Mouse (Mus musculus) midbrain, embryonic 14.5 days (tissue): ENCODE data around the gene Ifi214. TPM values are rescaled to one million over a fixed set of nuclear protein-coding genes. Genes with fewer than 3 reads are reported as not detected.
"Not testable (repeated sequence)": the region's sequence is repeated elsewhere in the genome, so short reads cannot be mapped to it uniquely, and the experiment has no call there.

Experiments used
- ATAC-seq: fragments of 200-750 bp; cut with Nextera tagmentation; 2 replicates; pipeline ENCODE4 v1.8.0; 2017; ENCODE audit warnings: moderate number of reproducible peaks, moderate library complexity; ENCODE audit not compliant: low FRiP score, low TSS enrichment
- DNase-seq: peaks from one replicate; pipeline ENCODE4 v3.0.0-alpha.2; 2015
- H3K27ac ChIP-seq: fragments of 300-500 bp; sonication (generic); replicated peaks from 2 replicates; pipeline ENCODE4 v1.5.1; 2014; ENCODE audit warnings: mild to moderate bottlenecking, low read depth, low read length, moderate library complexity
- H3K27me3 ChIP-seq: fragments of 300-500 bp; sonication (generic); 2 replicates; pipeline ENCODE4 v1.6.1; 2014; ENCODE audit warnings: low read length, control low read depth, mixed read lengths; ENCODE audit not compliant: control insufficient read depth, insufficient read depth
- H3K36me3 ChIP-seq: fragments of 300-500 bp; sonication (generic); 2 replicates; pipeline ENCODE4 v1.6.1; 2014; ENCODE audit warnings: low read length, control low read depth; ENCODE audit not compliant: control insufficient read depth, insufficient read depth
- H3K4me1 ChIP-seq: fragments of 300-500 bp; sonication (generic); 2 replicates; pipeline ENCODE4 v1.6.1; 2014; ENCODE audit warnings: mild to moderate bottlenecking, antibody characterized with exemption, low read length, control low read depth; ENCODE audit not compliant: control insufficient read depth, insufficient read depth
- H3K4me2 ChIP-seq: fragments of 300-500 bp; sonication (generic); 2 replicates; pipeline ENCODE4 v1.6.1; 2014; ENCODE audit warnings: mild to moderate bottlenecking, low read length, moderate library complexity
- H3K4me3 ChIP-seq: fragments of 300-500 bp; sonication (generic); replicated peaks from 2 replicates; pipeline ENCODE4 v1.5.1; 2014; ENCODE audit warnings: low read depth, low read length
- H3K9ac ChIP-seq: fragments of 300-500 bp; sonication (generic); replicated peaks from 2 replicates; pipeline ENCODE4 v1.6.1; 2014; ENCODE audit warnings: mild to moderate bottlenecking, low read length, moderate library complexity
- H3K9me3 ChIP-seq: fragments of 300-500 bp; sonication (generic); 2 replicates; pipeline ENCODE4 v1.6.1; 2016; ENCODE audit warnings: low read length, control low read depth, mixed read lengths; ENCODE audit not compliant: control insufficient read depth
- WGBS: fragments of 180-500 bp; shearing (Covaris S2); extraction: QIAGEN DNeasy Blood & Tissue Kit; methylation state at CpG from one replicate; pipeline ENCODE4 v1.1.7; 2014; 5-methylcytosine and 5-hydroxymethylcytosine counted together
- polyA plus RNA-seq: library from polyadenylated mRNA; unstranded; fragments of >200 nt; fragmentation: Nextera tagmentation; extraction: Ambion mirVana; gene quantifications from 2 replicates; pipeline ENCODE4 v1.2.1, GENCODE M21; 2014

Ifi214 gene
- not detected in 2 replicates for polyA plus RNA-seq

- WGBS, result 94% methylated on average over 3 of the region's 3 CpGs
- H3K36me3 ChIP-seq, H3K4me1 ChIP-seq, DNase-seq, H3K27me3 ChIP-seq, ATAC-seq, H3K9ac ChIP-seq, H3K4me3 ChIP-seq, H3K27ac ChIP-seq, H3K4me2 ChIP-seq, H3K9me3 ChIP-seq: not testable (repeated sequence)
These were observed at the start of gene Ifi214 for GRCm38 (mm10) chr1:173535791-173536190. Ifi214 (minus strand) TSS chr1:173535957.

GRCm38 (mm10) chr1:173579921-173580585 lies 44.3 kb upstream of the Ifi214 start:
- Histone ChIP-seq H3K4me2 (no peak overlapping the region), H3K4me3 (no peak overlapping the region), H3K27me3 (no peaks in the 10 kb centered on the region), H3K36me3 (no peaks in the 10 kb centered on the region), H3K4me1 (no peaks in the 10 kb centered on the region), H3K9ac (no peak overlapping the region), H3K9me3 (peaks cover 12% of the 10 kb centered on the region), H3K27ac (no peak overlapping the region)
- DNase-seq (no peak), ATAC-seq (no peak)
- WGBS, result 94% methylated on average over 26 of the region's 26 CpGs

- no peak overlapping the region for H3K27ac ChIP-seq
- H3K27me3 ChIP-seq, result no peaks in the 10 kb centered on the region
- no peaks in the 10 kb centered on the region for H3K36me3 ChIP-seq
- ATAC-seq, result no peak
- 93% methylated on average over 9 of the region's 9 CpGs for WGBS
- H3K4me3 ChIP-seq, result no peak overlapping the region
- no peaks in the 10 kb centered on the region for H3K4me1 ChIP-seq
- no peak for DNase-seq
- H3K4me2 ChIP-seq, result no peak overlapping the region
- no peak overlapping the region for H3K9ac ChIP-seq
- peaks cover 12% of the 10 kb centered on the region for H3K9me3 ChIP-seq
These were observed 43.3 kb upstream of the Ifi214 start for GRCm38 (mm10) chr1:173579079-173579478.

- ATAC-seq, H3K36me3 ChIP-seq, H3K27me3 ChIP-seq, H3K9me3 ChIP-seq, H3K27ac ChIP-seq, H3K4me1 ChIP-seq, DNase-seq, H3K4me3 ChIP-seq, H3K9ac ChIP-seq, H3K4me2 ChIP-seq: not testable (repeated sequence)
- WGBS, result 74% methylated on average over 5 of the region's 5 CpGs
These were observed 14.8 kb upstream of the Ifi214 start for GRCm38 (mm10) chr1:173550491-173551050.

- H3K4me2 ChIP-seq, H3K4me3 ChIP-seq, H3K9ac ChIP-seq, ATAC-seq, H3K4me1 ChIP-seq, H3K27me3 ChIP-seq, DNase-seq, H3K36me3 ChIP-seq, H3K27ac ChIP-seq, H3K9me3 ChIP-seq: not testable (repeated sequence)
- WGBS, result 90% methylated on average over 3 of the region's 3 CpGs
These were observed 13.0 kb upstream of the Ifi214 start for GRCm38 (mm10) chr1:173548798-173549197.

- H3K4me3 ChIP-seq, result no peak overlapping the region
- no peaks in the 10 kb centered on the region for H3K4me1 ChIP-seq
- no peaks in the 10 kb centered on the region for H3K36me3 ChIP-seq
- no peak overlapping the region for H3K9ac ChIP-seq
- H3K4me2 ChIP-seq, result no peak overlapping the region
- DNase-seq (no peak), ATAC-seq (no peak)
- H3K27me3 ChIP-seq, result no peaks in the 10 kb centered on the region
- H3K27ac ChIP-seq, result no peak overlapping the region
- no peaks in the 10 kb centered on the region for H3K9me3 ChIP-seq
These were observed 14.3 kb downstream of the Ifi214 start for GRCm38 (mm10) chr1:173521452-173521851.

GRCm38 (mm10) chr1:173510595-173510994 lies 25.2 kb downstream of the Ifi214 start:
- H3K4me2 ChIP-seq, H3K9me3 ChIP-seq, H3K4me3 ChIP-seq, H3K36me3 ChIP-seq, H3K27me3 ChIP-seq, H3K4me1 ChIP-seq, DNase-seq, ATAC-seq, H3K27ac ChIP-seq, H3K9ac ChIP-seq: not testable (repeated sequence)
- 100% methylated on average over 2 of the region's 2 CpGs for WGBS

- not testable (repeated sequence) for H3K4me2 ChIP-seq, DNase-seq, ATAC-seq, H3K4me1 ChIP-seq, H3K27me3 ChIP-seq, H3K9ac ChIP-seq, H3K4me3 ChIP-seq, H3K36me3 ChIP-seq, H3K27ac ChIP-seq, H3K9me3 ChIP-seq
These were observed 44.3 kb downstream of the Ifi214 start for GRCm38 (mm10) chr1:173491483-173491882.

- H3K36me3 ChIP-seq, H3K4me3 ChIP-seq, H3K4me2 ChIP-seq, ATAC-seq, H3K4me1 ChIP-seq, H3K9ac ChIP-seq, H3K27ac ChIP-seq, H3K9me3 ChIP-seq, DNase-seq, H3K27me3 ChIP-seq: not testable (repeated sequence)
- WGBS, result 84% methylated on average over 3 of the region's 3 CpGs
These were observed 44.8 kb downstream of the Ifi214 start, which contains the start of gene Ifi206 for GRCm38 (mm10) chr1:173490812-173491480. Ifi206 (minus strand) TSS chr1:173491041.
